Mouse (Mus musculus) urinary bladder, postnatal 25 days (tissue): ENCODE data around the gene Cdh23.

Experiments
- DNase-seq: peaks from one replicate; pipeline ENCODE4 v3.0.0; 2022; ENCODE audit warnings: low spot score

The Cdh23 gene

DNA sequence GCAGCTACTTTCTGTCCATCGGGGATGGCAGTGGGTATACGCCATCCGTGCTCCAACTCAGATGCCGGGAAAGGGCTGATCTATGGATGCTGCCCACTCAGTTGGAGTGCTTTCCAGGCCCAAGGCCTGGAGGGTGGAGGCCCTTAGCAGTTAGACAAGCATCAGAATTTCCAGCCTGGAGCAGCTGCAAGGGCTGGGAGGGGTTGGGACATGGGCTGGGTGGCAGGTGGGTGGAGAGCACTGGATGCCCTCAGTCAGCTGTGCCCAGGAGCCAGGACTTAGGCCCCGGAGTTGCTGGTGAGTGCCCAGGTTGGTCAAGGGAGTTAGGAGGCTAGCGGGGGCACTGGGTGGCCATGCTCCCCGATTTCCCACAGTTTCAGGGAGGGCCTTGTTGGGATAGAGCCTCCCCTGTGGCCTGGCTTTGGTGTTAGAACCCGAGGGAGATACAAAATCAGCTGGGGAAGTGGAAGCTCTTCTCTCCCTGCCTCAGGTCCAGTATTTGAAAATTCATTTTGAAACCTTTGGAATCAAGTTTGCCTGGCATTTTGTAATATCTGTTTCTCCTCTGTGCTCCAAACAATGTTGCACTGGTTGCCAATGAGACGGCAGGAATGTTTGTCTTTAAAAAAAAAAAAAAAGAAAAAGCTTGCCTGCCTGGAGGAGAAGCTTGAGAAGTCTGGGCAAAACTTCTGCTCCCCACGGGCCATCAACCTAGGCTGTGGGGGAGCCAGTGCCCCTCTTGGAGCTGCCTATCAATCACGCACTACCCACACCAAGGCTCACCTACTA lies 295.6 kb downstream of the Cdh23 start:
- no peak for DNase-seq

DNA sequence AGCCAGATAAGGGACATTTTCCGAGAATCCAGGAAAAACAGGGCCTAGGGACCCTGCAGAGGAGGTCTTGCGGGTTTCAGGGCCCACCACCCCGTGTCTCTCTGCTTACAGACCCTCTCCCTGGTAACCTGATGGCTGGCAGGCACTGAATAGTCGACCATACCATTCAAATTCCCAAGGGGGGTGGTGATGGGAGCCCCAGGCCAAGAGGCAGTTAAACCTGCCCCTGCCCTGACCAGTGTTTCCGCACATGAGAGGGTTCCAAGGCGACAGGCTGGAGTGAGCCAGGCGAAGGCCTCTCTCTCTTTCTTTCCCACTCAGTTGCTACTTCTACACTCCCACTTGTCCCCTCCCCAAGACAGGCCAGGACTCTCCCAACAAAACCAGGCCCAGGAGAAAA lies 296.8 kb downstream of the Cdh23 start, which contains the start of gene Gm17455:
Gene Gm17455, plus strand, starts transcription at position 278 of the 400 bp plus-strand sequence.
- DNase-seq: no peak

DNA sequence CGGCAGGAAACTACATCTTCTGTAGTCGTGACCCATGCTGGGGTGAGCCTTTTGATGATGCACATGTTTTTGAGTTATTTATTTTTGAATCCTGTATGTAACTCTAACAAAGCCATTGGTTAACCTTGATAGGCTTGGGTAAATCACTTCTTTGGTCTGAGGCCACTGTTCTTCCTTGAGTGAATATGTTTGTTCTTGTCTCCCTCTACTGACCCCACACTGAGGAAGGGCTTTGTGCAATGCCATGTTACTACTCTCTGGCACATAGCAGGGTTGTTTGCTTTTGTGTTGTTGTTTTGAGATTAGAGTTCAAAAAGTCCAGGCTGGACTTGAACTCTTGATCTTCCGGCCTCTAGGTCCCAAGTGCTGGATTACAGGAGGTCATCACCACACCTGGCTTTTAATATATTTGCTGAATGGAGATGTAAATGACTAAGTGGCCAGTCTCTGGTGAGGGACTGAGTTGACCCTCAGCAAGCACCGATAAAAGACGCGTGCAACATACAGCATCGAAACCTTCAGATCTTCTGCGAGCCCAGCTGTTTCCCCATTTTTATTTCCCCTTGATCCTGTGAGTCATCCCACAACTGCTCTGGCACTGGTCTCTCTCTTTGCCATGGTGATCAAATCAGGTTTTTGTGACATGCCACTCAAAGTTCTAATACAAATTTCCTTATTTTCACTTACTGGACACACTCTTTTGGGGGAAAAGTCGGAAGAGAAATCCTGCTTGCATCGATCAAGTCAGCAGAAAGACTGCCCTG lies 298.1 kb downstream of the Cdh23 start:
- no peak for DNase-seq

DNA sequence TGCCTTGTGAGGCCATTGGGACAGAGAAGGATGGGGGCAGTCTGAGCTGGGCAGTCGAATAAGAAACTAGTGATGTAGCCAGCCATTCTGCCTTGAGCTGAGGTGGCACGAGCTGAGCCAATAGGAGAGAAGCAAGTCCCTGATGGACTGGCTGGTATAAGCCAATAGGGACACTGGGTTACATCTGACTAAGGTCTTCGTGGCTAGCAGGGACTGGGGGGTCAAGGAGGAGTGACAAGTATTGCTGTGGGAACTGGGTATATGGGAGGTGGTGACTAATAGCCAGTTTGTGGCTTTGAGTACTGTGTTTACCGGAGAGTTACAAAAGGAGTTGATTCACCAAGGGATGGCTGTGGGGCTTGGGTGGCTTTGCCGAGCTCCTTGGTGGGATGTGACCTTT lies 300.7 kb downstream of the Cdh23 start:
- no peak for DNase-seq

GRCm38 (mm10) chr10:60394936-60395335 lies 301.4 kb downstream of the Cdh23 start:
- DNase-seq: no peak

DNA sequence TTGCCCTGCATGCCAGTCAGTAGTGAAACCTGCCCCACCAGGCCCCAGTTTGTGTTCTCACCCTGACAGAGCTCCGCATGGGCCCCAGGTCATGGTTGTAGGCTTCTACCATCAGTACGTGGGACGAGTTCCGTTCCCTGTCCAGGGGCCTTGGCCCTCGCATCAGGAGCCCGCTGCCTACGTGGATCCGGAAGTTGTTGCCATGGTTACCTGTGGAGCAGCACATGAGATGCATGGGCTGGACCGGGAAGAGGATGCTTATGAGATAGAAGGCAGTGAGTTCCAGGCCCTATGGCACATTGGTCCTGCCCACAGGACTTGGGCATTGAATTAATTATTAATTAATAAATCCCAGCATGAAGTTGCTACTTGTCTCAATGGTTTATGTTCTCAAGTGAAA lies 304.6 kb downstream of the Cdh23 start:
- no peak for DNase-seq

DNA sequence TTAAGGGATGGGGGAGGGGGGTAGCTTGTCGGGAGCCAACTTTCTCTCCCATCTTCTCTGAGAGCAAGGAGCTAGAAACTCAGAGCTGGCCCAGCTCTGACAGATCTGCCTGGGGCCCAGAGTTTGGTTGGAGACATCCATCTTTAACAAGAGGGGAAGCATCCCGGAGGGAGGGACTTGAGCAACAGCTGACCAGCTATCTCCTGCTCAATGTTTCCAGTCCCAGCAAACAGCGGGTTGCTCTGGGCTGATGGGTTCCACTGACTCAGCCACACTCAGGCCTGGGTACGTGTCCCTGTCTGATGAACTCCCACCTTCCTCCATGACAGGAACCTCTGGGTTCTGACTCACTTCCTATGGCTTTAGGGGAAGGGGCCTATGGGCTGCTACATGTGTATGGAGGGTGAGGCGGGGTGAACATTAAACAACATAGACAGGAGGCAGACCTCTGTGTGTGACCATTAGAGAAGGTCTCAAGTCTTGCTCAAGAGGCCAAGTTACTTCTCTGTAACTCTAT lies 305.3 kb downstream of the Cdh23 start:
- no peak for DNase-seq

DNA sequence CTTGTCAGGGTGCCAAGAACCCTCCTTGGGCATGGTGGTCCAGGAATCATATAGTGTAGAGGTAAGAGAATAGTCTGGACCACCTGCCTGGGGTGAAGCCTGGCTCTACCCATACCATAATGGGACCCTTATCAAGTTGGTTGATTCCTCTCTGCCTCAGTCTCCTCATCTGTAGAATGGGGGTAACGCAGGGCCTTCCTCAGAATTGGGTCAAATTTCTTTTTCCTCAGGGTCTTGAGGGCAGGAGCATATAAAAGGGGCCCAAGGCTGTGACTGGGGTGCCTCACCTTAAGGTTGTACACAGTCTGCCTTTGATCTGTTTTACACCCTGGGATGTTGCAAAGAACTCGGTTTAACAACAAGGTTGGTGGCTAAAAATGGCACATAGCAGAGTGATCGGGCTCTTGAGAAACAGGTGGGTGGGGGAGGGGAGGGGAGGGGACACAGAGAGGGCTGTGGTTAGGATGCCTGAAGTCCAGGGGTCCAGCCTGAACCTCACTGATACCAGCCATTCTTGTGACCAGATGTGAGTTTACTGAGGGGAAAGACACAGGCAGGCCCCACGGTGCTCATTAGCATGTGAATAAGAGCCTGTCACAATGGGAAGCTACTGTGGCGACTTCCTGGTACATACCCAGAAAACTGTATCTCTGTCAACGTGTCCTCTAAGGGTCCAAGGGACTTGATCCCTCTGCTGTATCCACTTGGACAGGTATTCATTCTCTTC lies 305.9 kb downstream of the Cdh23 start:
- no peak for DNase-seq

DNA sequence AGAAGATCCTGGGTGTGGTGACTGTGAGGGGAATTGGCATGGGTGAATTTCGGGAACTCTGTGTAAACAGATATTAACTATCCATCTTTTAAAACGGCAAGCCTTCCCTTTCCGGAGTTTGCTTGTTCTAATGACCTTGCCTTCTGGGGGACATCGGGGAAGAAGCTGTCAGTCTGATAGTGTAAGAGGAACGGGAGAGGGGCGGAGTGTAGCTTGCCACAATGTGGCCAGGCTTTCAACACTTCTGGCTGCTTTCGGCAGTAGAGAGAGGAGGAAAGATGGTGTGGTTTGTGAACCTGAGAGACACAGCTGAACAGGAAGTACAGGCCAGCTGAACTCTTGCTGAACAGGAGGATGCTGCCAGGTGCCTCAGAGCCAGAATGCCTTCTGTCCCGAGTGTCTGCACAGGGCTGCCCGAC lies 306.8 kb downstream of the Cdh23 start:
- no peak for DNase-seq

DNA sequence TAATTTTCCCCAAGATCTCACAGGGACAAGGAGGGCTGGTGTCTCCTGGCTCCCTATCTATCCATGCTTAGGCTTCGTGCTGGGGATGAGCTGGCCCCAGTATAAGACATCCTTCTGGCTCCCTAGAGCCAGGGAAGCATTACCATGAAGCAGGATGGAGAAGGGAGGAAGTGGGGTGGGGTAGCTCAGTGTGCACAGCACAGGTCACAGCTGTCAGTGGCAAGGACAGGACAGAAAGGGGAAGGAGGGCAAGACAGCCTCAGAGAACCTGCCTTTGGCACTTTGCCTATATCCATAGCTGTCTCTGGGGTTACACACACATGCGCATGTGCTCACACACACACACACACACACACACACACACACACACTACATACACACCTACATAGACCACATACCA lies 308.0 kb downstream of the Cdh23 start:
- DNase-seq: no peak

DNA sequence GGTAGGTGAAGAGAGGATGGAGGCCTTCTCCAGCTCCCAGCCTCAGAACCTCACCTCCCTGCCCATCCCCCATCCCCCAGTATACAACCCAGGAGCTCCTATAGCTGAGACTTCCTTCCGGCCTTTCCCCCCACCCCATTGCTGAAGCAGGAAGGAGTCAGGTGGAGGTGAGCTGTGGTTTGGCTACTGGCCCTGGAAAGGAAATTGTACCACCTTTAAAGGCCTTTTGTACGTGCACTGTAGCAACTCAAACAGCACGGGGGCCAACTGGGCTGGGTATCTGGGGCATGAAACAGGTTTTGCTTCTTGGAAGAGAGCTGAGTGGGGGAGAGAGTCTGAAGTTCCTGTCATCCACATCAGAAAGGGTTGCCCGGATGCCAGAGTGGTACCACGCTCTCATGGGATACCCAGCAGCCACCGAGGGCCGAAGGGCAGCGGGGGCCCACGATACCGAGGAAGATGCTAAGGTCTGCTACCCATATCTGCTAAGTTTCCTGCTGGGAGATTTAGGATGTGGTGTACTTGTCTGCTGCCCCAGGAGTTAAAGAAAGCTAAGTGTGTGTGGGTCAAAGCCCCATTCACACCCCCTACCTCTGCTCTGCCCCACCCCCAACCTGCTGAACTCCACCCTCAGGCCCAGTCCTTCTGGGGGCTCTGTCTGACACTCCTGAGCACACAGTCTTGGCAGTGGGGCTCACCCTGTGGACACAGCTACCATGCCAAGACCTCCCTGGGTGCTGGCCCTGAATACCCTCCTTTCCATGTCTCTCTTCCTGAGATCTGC lies 315.0 kb downstream of the Cdh23 start:
- no peak for DNase-seq

DNA sequence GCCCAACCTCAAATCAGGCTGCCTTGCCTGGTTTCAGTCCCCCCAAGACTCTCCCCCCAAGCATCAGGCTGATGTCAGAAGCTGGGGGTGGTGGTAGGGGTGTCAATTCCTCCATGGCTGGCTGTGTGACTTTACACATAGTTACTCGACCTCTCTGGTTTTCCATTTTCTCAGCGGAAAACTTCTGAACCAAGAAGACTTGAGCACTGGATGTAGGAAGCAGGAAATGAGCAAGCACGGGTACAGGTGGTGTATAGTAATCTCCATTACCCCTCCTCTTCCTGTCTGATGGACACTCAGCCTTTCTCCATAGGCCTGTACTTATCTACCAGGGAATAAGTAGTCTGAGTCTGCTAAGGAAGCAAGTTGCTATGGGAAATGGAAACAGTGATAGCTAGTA lies 316.1 kb downstream of the Cdh23 start:
- no peak for DNase-seq

DNA sequence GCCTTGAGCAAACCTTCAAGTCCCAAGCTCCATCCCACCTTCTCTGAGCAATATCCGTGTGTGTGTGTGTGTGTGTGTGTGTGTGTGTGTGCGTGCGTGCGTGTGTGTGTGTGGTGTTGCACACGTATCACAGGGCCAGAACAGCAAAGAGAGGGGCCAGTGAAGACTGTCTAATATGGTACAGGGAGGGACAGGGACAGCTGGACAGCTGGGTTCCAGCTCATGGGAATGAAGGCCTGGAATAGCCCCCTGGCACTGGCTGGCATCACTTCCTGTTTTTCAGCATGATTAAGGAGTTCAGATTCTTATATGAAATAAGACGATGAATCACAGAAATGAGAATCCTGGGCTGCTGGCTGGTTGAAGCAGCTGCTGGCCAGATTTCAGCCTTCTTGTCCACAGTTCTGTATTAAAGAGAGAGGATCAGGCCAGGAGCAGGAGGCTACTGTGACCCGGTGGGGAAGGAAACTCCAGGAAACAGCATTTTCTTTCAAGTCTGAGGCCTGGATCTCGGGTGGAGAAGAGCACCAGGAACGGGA lies 316.8 kb downstream of the Cdh23 start:
- DNase-seq: no peak

DNA sequence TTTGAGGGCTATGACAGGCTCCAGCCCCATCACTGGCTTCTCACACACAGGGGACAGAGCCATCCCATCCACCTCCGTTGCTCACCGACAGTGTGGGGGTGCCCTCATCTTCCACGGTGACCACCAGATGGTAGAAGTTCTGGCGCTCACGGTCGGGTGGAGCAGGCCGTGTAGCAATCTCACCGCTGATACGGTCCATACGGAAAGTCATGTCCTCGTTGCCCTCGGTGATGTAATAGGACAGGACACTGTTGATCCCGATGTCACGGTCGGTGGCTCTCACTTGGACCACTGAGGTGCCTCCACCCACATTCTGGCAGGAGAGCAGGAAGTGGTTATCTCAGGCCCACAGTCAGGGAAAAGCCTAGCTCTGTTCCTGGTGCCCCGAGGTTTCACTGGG lies 319.6 kb downstream of the Cdh23 start:
- no peak for DNase-seq

GRCm38 (mm10) chr10:60373937-60374578 lies 322.2 kb downstream of the Cdh23 start:
- DNase-seq: no peak

DNA sequence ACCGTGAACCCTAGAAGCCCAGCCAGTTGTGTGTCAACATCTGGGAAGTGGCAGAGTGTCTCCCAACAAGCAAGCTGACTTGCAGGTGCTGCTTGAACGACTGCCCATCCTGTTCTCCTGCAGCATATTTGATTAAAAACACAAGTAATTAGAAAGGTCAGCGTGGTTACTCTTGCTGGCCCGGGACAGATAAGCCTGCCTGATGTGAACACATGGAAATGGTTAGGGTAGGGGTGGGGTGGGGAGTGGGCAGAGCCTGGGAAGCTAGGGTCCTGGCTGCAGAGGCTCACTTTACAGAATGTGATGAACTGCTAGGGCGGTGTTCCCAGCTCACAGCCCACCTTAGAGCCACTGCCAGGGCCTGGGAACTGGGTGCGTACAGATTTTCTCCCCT lies 322.8 kb downstream of the Cdh23 start:
- DNase-seq: no peak

- DNase-seq: no peak
Observed at GRCm38 (mm10) chr10:60371596-60372386, 324.5 kb downstream of the Cdh23 start.

- no peak for DNase-seq
Observed at GRCm38 (mm10) chr10:60370601-60371061, 325.7 kb downstream of the Cdh23 start.

- DNase-seq: no peak
Observed at GRCm38 (mm10) chr10:60370098-60370497, 326.2 kb downstream of the Cdh23 start.

DNA sequence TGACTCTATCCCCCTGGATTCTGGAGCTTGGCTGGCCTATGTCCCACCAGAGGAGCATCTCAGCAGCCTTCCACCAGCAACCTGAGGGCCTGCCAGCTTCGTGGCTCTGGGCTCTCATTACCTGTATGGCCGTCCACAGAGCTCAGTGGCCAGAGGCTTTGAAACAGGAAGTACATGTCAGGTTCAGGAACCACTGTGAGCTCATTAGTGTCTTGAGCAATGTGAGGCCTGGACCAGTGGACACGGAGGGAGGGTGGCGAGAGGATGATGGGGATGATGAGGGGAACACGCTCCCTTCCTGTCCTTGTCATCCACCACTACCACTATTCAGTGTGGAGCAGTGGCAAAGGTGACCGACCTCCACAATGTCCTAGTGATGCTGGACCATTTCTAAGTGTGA lies 326.9 kb downstream of the Cdh23 start:
- no peak for DNase-seq
